Mouse (Mus musculus) central nervous system, embryonic 14 days (tissue): ENCODE measurements around the gene Oas2. TPM values are rescaled to one million over a fixed set of nuclear protein-coding genes. Genes with fewer than 3 reads are reported as not detected.

Experiments used
- polyA plus RNA-seq: library from polyadenylated mRNA; depleted of rRNA; stranded (reverse); fragments of >200 nt; gene quantifications from 2 replicates; pipeline ENCODE4 v1.2.3, GENCODE M21; 2012; rRNA removed

Oas2 gene
- 1.6 and 2.0 TPM in 2 replicates for polyA plus RNA-seq

DNA sequence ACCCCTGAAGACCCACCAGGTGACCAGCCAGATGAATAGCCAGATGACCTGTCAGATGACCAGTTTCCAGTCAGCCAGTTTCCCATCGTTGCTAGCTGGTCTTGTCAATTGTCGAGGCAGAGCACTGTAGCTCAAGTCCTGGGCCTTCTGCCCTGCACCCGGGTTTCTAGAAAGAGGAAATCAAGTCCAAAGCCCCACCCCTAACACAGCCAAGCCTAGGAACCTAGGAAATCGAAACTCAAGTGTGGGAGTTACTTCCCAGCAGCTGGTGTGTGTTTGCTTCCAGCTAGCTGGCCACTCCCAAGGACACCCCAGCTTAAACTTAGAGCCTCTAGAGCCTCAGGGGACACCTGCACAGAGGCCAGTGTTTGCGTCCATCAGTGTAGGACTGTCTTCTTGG is at the start of gene Oas2:
Gene Oas2 (minus strand): TSS at position 166 of the 400 bp plus-strand sequence.

DNA sequence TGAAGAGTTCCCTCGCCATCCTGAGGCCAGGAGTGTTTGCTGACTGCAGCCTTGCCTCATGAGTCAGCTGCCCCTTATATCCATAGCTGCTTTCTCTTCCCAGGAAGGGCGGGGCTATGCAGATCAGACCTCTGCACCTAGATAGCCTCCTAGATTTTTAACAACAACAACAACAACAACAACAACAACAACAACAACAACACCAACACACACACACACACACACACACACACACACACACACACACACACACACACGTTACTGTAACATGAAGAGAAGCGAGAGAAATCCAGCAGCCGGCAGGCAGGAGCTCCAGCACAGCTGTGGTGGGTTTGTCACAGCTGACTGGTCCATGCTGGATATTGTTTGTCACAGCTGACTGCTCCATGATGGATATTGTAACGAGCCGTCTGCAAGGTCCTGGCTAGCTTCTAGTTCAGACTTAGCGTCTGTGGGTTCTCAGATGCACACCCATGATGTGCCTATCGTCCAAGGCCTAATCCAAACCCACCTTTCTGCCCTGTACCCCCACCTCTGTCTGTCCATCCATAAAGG is 45.9 kb upstream of the Oas2 start, which contains the start of gene Oas1e:
Gene Oas1e (minus strand): TSS at position 51 of the 555 bp plus-strand sequence.

DNA sequence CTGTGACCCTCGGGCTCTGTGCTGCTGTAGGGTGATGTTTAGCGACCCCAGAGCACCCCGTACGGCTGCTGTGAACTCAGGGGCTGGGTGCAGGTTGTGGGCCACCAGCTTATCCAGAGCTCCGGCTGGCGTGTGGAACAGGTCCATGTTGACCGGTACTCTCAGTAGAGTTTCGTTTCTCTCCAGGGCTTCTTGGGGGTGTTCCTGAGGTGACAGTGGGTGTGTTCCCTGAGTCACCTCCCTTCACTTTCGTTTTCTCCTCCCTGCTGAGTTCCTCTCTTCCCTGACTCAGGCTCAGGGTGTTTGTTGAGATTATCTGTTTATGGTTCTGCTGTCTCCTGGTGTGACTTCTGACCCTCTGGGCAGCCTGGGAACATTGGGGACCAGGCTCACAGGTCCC is 27.8 kb upstream of the Oas2 start, which contains the start of gene Oas3:
Gene Oas3 (minus strand): TSS at position 184 of the 400 bp plus-strand sequence.

DNA sequence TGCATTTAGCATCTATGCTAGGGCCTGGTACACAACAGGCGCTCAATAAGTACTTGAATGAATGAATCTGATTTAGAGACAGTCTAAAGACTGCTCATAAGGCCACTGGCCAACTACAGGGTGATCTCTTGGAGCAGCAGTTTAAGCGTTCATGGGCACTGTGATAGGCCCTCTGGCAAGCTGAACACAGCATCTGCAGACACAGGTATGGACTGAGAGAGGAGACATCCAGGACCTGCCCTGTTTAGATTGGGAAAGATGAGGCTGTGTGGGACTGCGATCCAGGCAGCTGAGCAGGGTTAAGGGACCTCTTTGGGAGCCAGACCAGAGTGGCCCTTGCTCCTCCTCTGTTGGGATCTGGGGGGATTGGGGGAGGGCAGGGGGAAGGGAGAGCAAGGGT is 37.8 kb downstream of the Oas2 start, which contains the start of gene Dtx1:
Gene Dtx1 (minus strand): TSS at position 101 of the 400 bp plus-strand sequence.

Other genes starting within 250 kb of the Oas2 start
- gene Plbd2, start 246.2 kb downstream of the Oas2 start, polyA plus RNA-seq = 15.2 and 21.3 TPM in 2 replicates
- 3.2 and 4.3 TPM in 2 replicates for gene Slc8b1, start 238.7 kb downstream of the Oas2 start, polyA plus RNA-seq
- 24.5 and 29.9 TPM in 2 replicates for gene Tpcn1, start 161.2 kb downstream of the Oas2 start, polyA plus RNA-seq
- 3.3 and 3.8 TPM in 2 replicates for gene Iqcd, start 160.8 kb downstream of the Oas2 start, polyA plus RNA-seq
- gene Rita1, start 137.3 kb downstream of the Oas2 start, polyA plus RNA-seq = 36.8 and 37.2 TPM in 2 replicates
- gene Ddx54, start 137.1 kb downstream of the Oas2 start, polyA plus RNA-seq = 40.7 and 41.7 TPM in 2 replicates
- 0.29 and 0.38 TPM in 2 replicates for gene Cfap73, start 115.6 kb downstream of the Oas2 start, polyA plus RNA-seq
- 1.3 TPM in 2 replicates for gene Rasal1, start 101.0 kb downstream of the Oas2 start, polyA plus RNA-seq
- 83.9 and 93.6 TPM in 2 replicates for gene Dtx1, start 37.9 kb downstream of the Oas2 start, polyA plus RNA-seq
- 0.42 and 0.86 TPM in 2 replicates for gene Oas3, start 27.8 kb upstream of the Oas2 start, polyA plus RNA-seq
- gene Oas1e, start 45.7 kb upstream of the Oas2 start, polyA plus RNA-seq = 0.02 and 0.05 TPM in 2 replicates
- 0.41 and 0.91 TPM in 2 replicates for gene Oas1c, start 62.7 kb upstream of the Oas2 start, polyA plus RNA-seq
- gene Oas1f, start 97.5 kb upstream of the Oas2 start, polyA plus RNA-seq = 0.05 TPM in 1 of 2 replicates, not detected in the other
- gene Oas1h, start 111.6 kb upstream of the Oas2 start, polyA plus RNA-seq = not detected in 2 replicates
- 1.5 and 1.9 TPM in 2 replicates for gene Oas1g, start 137.8 kb upstream of the Oas2 start, polyA plus RNA-seq
- gene Oas1a, start 157.7 kb upstream of the Oas2 start, polyA plus RNA-seq = 2.6 and 2.8 TPM in 2 replicates
- gene Oas1d, start 164.7 kb upstream of the Oas2 start, polyA plus RNA-seq = 0.05 TPM in 1 of 2 replicates, not detected in the other